Mouse (Mus musculus) bone marrow, adult 2 months (tissue): ENCODE data around the gene Gm4553.
"Not testable (repeated sequence)": the region's sequence is repeated elsewhere in the genome, so short reads cannot be mapped to it uniquely, and the experiment has no call there.

Experiments used
- CTCF ChIP-seq: fragments of 200-500 bp; IDR thresholded peaks from 2 replicates; pipeline ENCODE4 v1.5.1; 2011; ENCODE audit warnings: low read length, control low read depth; ENCODE audit not compliant: control insufficient read depth, insufficient read depth
- POLR2A ChIP-seq: fragments of 200-500 bp; IDR thresholded peaks from 2 replicates; pipeline ENCODE4 v1.6.1; 2011; ENCODE audit warnings: low read depth, mild to moderate bottlenecking, control low read depth, low read length, borderline replicate concordance; ENCODE audit not compliant: control insufficient read depth

GRCm38 (mm10) chr7:142157013-142157412 is 8.5 kb downstream of the Gm4553 start, which contains the start of gene Gm29735:
- not testable (repeated sequence) for TF ChIP-seq CTCF, POLR2A
